Mouse (Mus musculus): ENCODE measurements around the gene Ikzf2. TPM values are rescaled to one million over a fixed set of nuclear protein-coding genes. Genes with fewer than 3 reads are reported as not detected.

Ikzf2 gene
- polyA plus RNA-seq, 2 experiments: 2.6 to 4.6 TPM

GRCm38 (mm10) chr1:69686741-69687075 is 337 bp downstream of the Ikzf2 start:
- Histone ChIP-seq H3K9me3 (ENCODE audit: control insufficient read depth, low read length) (no peaks in the 10 kb centered on the region), H3K4me3 (replicated peaks; ENCODE audit: low read length) (peak overlapping the region; percentile 76), H3K4me1 (ENCODE audit: control insufficient read depth, insufficient read depth, low read length) (0 out of 2 replicates have a peak, but pooled peaks cover 2% of the 10 kb centered on the region), H3K4me2 (replicated peaks; ENCODE audit: low read depth, low read length, severe bottlenecking) (peak overlapping the region; percentile 49), H3K27me3 (ENCODE audit: control insufficient read depth, insufficient read depth, low read length) (no peaks in the 10 kb centered on the region), H3K27ac (replicated peaks; ENCODE audit: low read depth, low read length) (peak overlapping the region; percentile 70; the same call in 1 of the 2 replicates), H3K36me3 (ENCODE audit: control insufficient read depth, insufficient read depth, low read length) (no peaks in the 10 kb centered on the region), H3K9ac (ENCODE audit: low read depth, low read length, severe bottlenecking) (peak overlapping the region; percentile 76)
- no peak for DNase-seq (ENCODE audit: low spot score)
- WGBS: under 1% methylated on average over 6 of the region's 6 CpGs
- TF ChIP-seq POLR2A (IDR thresholded peaks at IDR 0.05; ENCODE audit: borderline replicate concordance, extremely low read depth, insufficient read depth, insufficient read length): no peak
- no peak for ATAC-seq (ENCODE audit: low FRiP score, low read depth)

- H3K36me3 ChIP-seq (ENCODE audit: control insufficient read depth, insufficient read depth, low read length): no peaks in the 10 kb centered on the region
- ATAC-seq (ENCODE audit: low FRiP score, low read depth) (no peak), DNase-seq (ENCODE audit: low spot score) (no peak)
- TF ChIP-seq POLR2A (IDR thresholded peaks at IDR 0.05; ENCODE audit: borderline replicate concordance, extremely low read depth, insufficient read depth, insufficient read length): no peak
- peak overlapping the region; percentile 49 for H3K4me2 ChIP-seq (replicated peaks; ENCODE audit: low read depth, low read length, severe bottlenecking)
- H3K4me1 ChIP-seq (ENCODE audit: control insufficient read depth, insufficient read depth, low read length): 0 out of 2 replicates have a peak, but pooled peaks cover 2% of the 10 kb centered on the region
- 4% methylated on average over 15 of the region's 15 CpGs for WGBS
- no peaks in the 10 kb centered on the region for H3K27me3 ChIP-seq (ENCODE audit: control insufficient read depth, insufficient read depth, low read length)
- H3K9ac ChIP-seq (ENCODE audit: low read depth, low read length, severe bottlenecking): peak overlapping the region; percentile 49
- no peak overlapping the region for H3K27ac ChIP-seq (replicated peaks; ENCODE audit: low read depth, low read length)
- H3K4me3 ChIP-seq (replicated peaks; ENCODE audit: low read length): peak overlapping the region; percentile 76
- H3K9me3 ChIP-seq (ENCODE audit: control insufficient read depth, low read length): no peaks in the 10 kb centered on the region
Measured at GRCm38 (mm10) chr1:69685890-69686490, 1.1 kb downstream of the Ikzf2 start.

- Histone ChIP-seq H3K4me2 (replicated peaks; ENCODE audit: low read depth, low read length, severe bottlenecking) (peak overlapping the region; percentile 49), H3K4me3 (replicated peaks; ENCODE audit: low read length) (peak overlapping the region; percentile 76), H3K27ac (replicated peaks; ENCODE audit: low read depth, low read length) (no peak overlapping the region), H3K4me1 (ENCODE audit: control insufficient read depth, insufficient read depth, low read length) (0 out of 2 replicates have a peak, but pooled peaks cover 2% of the 10 kb centered on the region), H3K36me3 (ENCODE audit: control insufficient read depth, insufficient read depth, low read length) (no peaks in the 10 kb centered on the region), H3K27me3 (ENCODE audit: control insufficient read depth, insufficient read depth, low read length) (no peaks in the 10 kb centered on the region), H3K9me3 (ENCODE audit: control insufficient read depth, low read length) (no peaks in the 10 kb centered on the region), H3K9ac (ENCODE audit: low read depth, low read length, severe bottlenecking) (peak overlapping the region; percentile 49)
- WGBS: 2% methylated on average over 11 of the region's 11 CpGs
- DNase-seq (ENCODE audit: low spot score) (no peak), ATAC-seq (ENCODE audit: low FRiP score, low read depth) (no peak)
- no peak for TF ChIP-seq POLR2A (IDR thresholded peaks at IDR 0.05; ENCODE audit: borderline replicate concordance, extremely low read depth, insufficient read depth, insufficient read length)
Measured at GRCm38 (mm10) chr1:69685049-69685889, 1.8 kb downstream of the Ikzf2 start.

GRCm38 (mm10) chr1:69684280-69685040 is 2.6 kb downstream of the Ikzf2 start:
- no peak for TF ChIP-seq POLR2A (IDR thresholded peaks at IDR 0.05; ENCODE audit: borderline replicate concordance, extremely low read depth, insufficient read depth, insufficient read length)
- DNase-seq (ENCODE audit: low spot score) (no peak), ATAC-seq (ENCODE audit: low FRiP score, low read depth) (no peak)
- Histone ChIP-seq H3K4me3 (replicated peaks; ENCODE audit: low read length) (no peak overlapping the region), H3K36me3 (ENCODE audit: control insufficient read depth, insufficient read depth, low read length) (no peaks in the 10 kb centered on the region), H3K9ac (ENCODE audit: low read depth, low read length, severe bottlenecking) (no peak overlapping the region), H3K4me2 (replicated peaks; ENCODE audit: low read depth, low read length, severe bottlenecking) (peak overlapping the region; percentile 49), H3K27ac (replicated peaks; ENCODE audit: low read depth, low read length) (no peak overlapping the region), H3K4me1 (ENCODE audit: control insufficient read depth, insufficient read depth, low read length) (0 out of 2 replicates have a peak, but pooled peaks cover 2% of the 10 kb centered on the region), H3K27me3 (ENCODE audit: control insufficient read depth, insufficient read depth, low read length) (no peaks in the 10 kb centered on the region), H3K9me3 (ENCODE audit: control insufficient read depth, low read length) (no peaks in the 10 kb centered on the region)
- WGBS: 36% methylated on average over 13 of the region's 13 CpGs

GRCm38 (mm10) chr1:69683851-69684250 is 3.2 kb downstream of the Ikzf2 start:
- Histone ChIP-seq H3K9me3 (ENCODE audit: control insufficient read depth, low read length) (no peaks in the 10 kb centered on the region), H3K4me2 (replicated peaks; ENCODE audit: low read depth, low read length, severe bottlenecking) (no peak overlapping the region), H3K4me1 (ENCODE audit: control insufficient read depth, insufficient read depth, low read length) (0 out of 2 replicates have a peak, but pooled peaks cover 2% of the 10 kb centered on the region), H3K9ac (ENCODE audit: low read depth, low read length, severe bottlenecking) (no peak overlapping the region), H3K4me3 (replicated peaks; ENCODE audit: low read length) (no peak overlapping the region), H3K27ac (replicated peaks; ENCODE audit: low read depth, low read length) (no peak overlapping the region), H3K27me3 (ENCODE audit: control insufficient read depth, insufficient read depth, low read length) (no peaks in the 10 kb centered on the region), H3K36me3 (ENCODE audit: control insufficient read depth, insufficient read depth, low read length) (no peaks in the 10 kb centered on the region)
- no peak for ATAC-seq (ENCODE audit: low FRiP score, low read depth)
- no peak for TF ChIP-seq POLR2A (IDR thresholded peaks at IDR 0.05; ENCODE audit: borderline replicate concordance, extremely low read depth, insufficient read depth, insufficient read length)
- 63% methylated on average over 3 of the region's 3 CpGs for WGBS
- no peak for DNase-seq (ENCODE audit: low spot score)

Data from limb, embryonic 14.5 days (tissue).